Mouse (Mus musculus) midbrain, embryonic 15.5 days (tissue): ENCODE results near the gene Trim31. TPM values are rescaled to one million over a fixed set of nuclear protein-coding genes. Genes with fewer than 3 reads are reported as not detected.

Source experiments
- ATAC-seq: fragments of 200-750 bp; cut with Nextera tagmentation; replicated peaks from 2 replicates; pipeline ENCODE4 v1.8.0; 2017; ENCODE audit warnings: moderate TSS enrichment
- H3K27ac ChIP-seq: fragments of 300-500 bp; sonication (generic); 2 replicates; pipeline ENCODE4 v1.5.1; 2015; ENCODE audit warnings: mild to moderate bottlenecking, inconsistent platforms
- H3K27me3 ChIP-seq: fragments of 300-500 bp; sonication (generic); replicated peaks from 2 replicates; pipeline ENCODE4 v1.6.1; 2015; ENCODE audit warnings: inconsistent platforms
- H3K36me3 ChIP-seq: fragments of 300-500 bp; sonication (generic); replicated peaks from 2 replicates; pipeline ENCODE4 v1.6.1; 2015; ENCODE audit warnings: inconsistent platforms
- H3K4me1 ChIP-seq: fragments of 300-500 bp; sonication (generic); 2 replicates; pipeline ENCODE4 v1.6.1; 2015; ENCODE audit warnings: inconsistent platforms
- H3K4me2 ChIP-seq: fragments of 300-500 bp; sonication (generic); 2 replicates; pipeline ENCODE4 v1.6.1; 2015; ENCODE audit warnings: inconsistent platforms, mild to moderate bottlenecking, moderate library complexity
- H3K4me3 ChIP-seq: fragments of 300-500 bp; sonication (generic); 2 replicates; pipeline ENCODE4 v1.5.1; 2015; ENCODE audit warnings: mild to moderate bottlenecking, inconsistent platforms
- H3K9ac ChIP-seq: fragments of 300-500 bp; sonication (generic); 2 replicates; pipeline ENCODE4 v1.6.1; 2015; ENCODE audit warnings: mild to moderate bottlenecking, inconsistent platforms
- H3K9me3 ChIP-seq: fragments of 300-500 bp; sonication (generic); 2 replicates; pipeline ENCODE4 v1.6.1; 2016; ENCODE audit warnings: inconsistent platforms
- WGBS: fragments of 180-500 bp; shearing (Covaris S2); methylation state at CpG from one replicate; pipeline ENCODE4 v1.1.7; 2015; ENCODE audit warnings: mixed read lengths; 5-methylcytosine and 5-hydroxymethylcytosine counted together
- polyA plus RNA-seq: library from polyadenylated mRNA; unstranded; fragments of >200 nt; fragmentation: Nextera tagmentation; extraction: Ambion mirVana; gene quantifications from 2 replicates; pipeline ENCODE4 v1.2.1, GENCODE M21; 2015

Trim31 gene
- polyA plus RNA-seq, 1 experiment from 2014 or later = not detected

GRCm38 (mm10) chr17:36900691-36901090 lies 2.8 kb downstream of the Trim31 start:
- Histone ChIP-seq H3K36me3 (no peaks in the 10 kb centered on the region), H3K9me3 (no peaks in the 10 kb centered on the region), H3K9ac (no peak overlapping the region), H3K27me3 (no peaks in the 10 kb centered on the region), H3K27ac (no peak overlapping the region), H3K4me3 (no peak overlapping the region), H3K4me1 (no peaks in the 10 kb centered on the region), H3K4me2 (no peak overlapping the region)
- 46% methylated on average over 1 of the region's 1 CpGs for WGBS
- ATAC-seq = no peak

- H3K4me2 ChIP-seq = no peak overlapping the region
- 76% methylated on average over 3 of the region's 3 CpGs for WGBS
- no peaks in the 10 kb centered on the region for H3K36me3 ChIP-seq
- H3K4me3 ChIP-seq = no peak overlapping the region
- H3K27me3 ChIP-seq = no peaks in the 10 kb centered on the region
- H3K9ac ChIP-seq = no peak overlapping the region
- H3K9me3 ChIP-seq = no peaks in the 10 kb centered on the region
- ATAC-seq = no peak
- no peak overlapping the region for H3K27ac ChIP-seq
- no peaks in the 10 kb centered on the region for H3K4me1 ChIP-seq
Measured at GRCm38 (mm10) chr17:36903651-36904050, 5.7 kb downstream of the Trim31 start.

- no peak for ATAC-seq
- Histone ChIP-seq H3K27ac (no peak overlapping the region), H3K36me3 (no peaks in the 10 kb centered on the region), H3K4me1 (no peaks in the 10 kb centered on the region), H3K9me3 (no peaks in the 10 kb centered on the region), H3K4me2 (no peak overlapping the region), H3K4me3 (no peak overlapping the region), H3K9ac (no peak overlapping the region), H3K27me3 (no peaks in the 10 kb centered on the region)
- WGBS = 39% methylated on average over 1 of the region's 1 CpGs
Measured at GRCm38 (mm10) chr17:36908235-36908634, 10.3 kb downstream of the Trim31 start.

- H3K4me2 ChIP-seq = no peak overlapping the region
- H3K4me3 ChIP-seq = no peak overlapping the region
- no peaks in the 10 kb centered on the region for H3K9me3 ChIP-seq
- H3K9ac ChIP-seq = no peak overlapping the region
- no peak for ATAC-seq
- H3K27me3 ChIP-seq = no peaks in the 10 kb centered on the region
- H3K27ac ChIP-seq = no peak overlapping the region
- no peaks in the 10 kb centered on the region for H3K4me1 ChIP-seq
- no peaks in the 10 kb centered on the region for H3K36me3 ChIP-seq
- WGBS = 55% methylated on average over 4 of the region's 4 CpGs
Measured at GRCm38 (mm10) chr17:36909802-36910201, 11.9 kb downstream of the Trim31 start.

GRCm38 (mm10) chr17:36912031-36912430 lies 14.1 kb downstream of the Trim31 start:
- no peak for ATAC-seq
- no peak overlapping the region for H3K27ac ChIP-seq
- H3K36me3 ChIP-seq = no peaks in the 10 kb centered on the region
- 72% methylated on average over 2 of the region's 2 CpGs for WGBS
- no peaks in the 10 kb centered on the region for H3K27me3 ChIP-seq
- H3K9me3 ChIP-seq = no peaks in the 10 kb centered on the region
- H3K4me3 ChIP-seq = no peak overlapping the region
- no peaks in the 10 kb centered on the region for H3K4me1 ChIP-seq
- no peak overlapping the region for H3K9ac ChIP-seq
- no peak overlapping the region for H3K4me2 ChIP-seq

GRCm38 (mm10) chr17:36914108-36914507 lies 16.2 kb downstream of the Trim31 start:
- Histone ChIP-seq H3K27me3 (no peaks in the 10 kb centered on the region), H3K9ac (no peak overlapping the region), H3K4me3 (no peak overlapping the region), H3K36me3 (no peaks in the 10 kb centered on the region), H3K27ac (no peak overlapping the region), H3K4me1 (no peaks in the 10 kb centered on the region), H3K9me3 (no peaks in the 10 kb centered on the region), H3K4me2 (no peak overlapping the region)
- 2% methylated on average over 2 of the region's 2 CpGs for WGBS
- no peak for ATAC-seq

GRCm38 (mm10) chr17:36915076-36915475 lies 17.2 kb downstream of the Trim31 start:
- WGBS = 14% methylated on average over 9 of the region's 9 CpGs
- no peaks in the 10 kb centered on the region for H3K36me3 ChIP-seq
- H3K4me2 ChIP-seq = no peak overlapping the region
- no peaks in the 10 kb centered on the region for H3K4me1 ChIP-seq
- H3K9ac ChIP-seq = no peak overlapping the region
- H3K27me3 ChIP-seq = no peaks in the 10 kb centered on the region
- ATAC-seq = peak; percentile 11; the same call in 1 of the 2 replicates
- no peak overlapping the region for H3K4me3 ChIP-seq
- H3K9me3 ChIP-seq = no peaks in the 10 kb centered on the region
- no peak overlapping the region for H3K27ac ChIP-seq

GRCm38 (mm10) chr17:36920239-36920638 lies 22.3 kb downstream of the Trim31 start:
- no peak overlapping the region for H3K27ac ChIP-seq
- WGBS = 56% methylated on average over 15 of the region's 15 CpGs
- no peak overlapping the region for H3K4me3 ChIP-seq
- H3K4me1 ChIP-seq = no peaks in the 10 kb centered on the region
- H3K9me3 ChIP-seq = no peaks in the 10 kb centered on the region
- no peak overlapping the region for H3K4me2 ChIP-seq
- H3K36me3 ChIP-seq = no peaks in the 10 kb centered on the region
- no peak for ATAC-seq
- H3K27me3 ChIP-seq = no peaks in the 10 kb centered on the region
- no peak overlapping the region for H3K9ac ChIP-seq

GRCm38 (mm10) chr17:36922715-36923114 lies 24.8 kb downstream of the Trim31 start:
- H3K27ac ChIP-seq = no peak overlapping the region
- no peak overlapping the region for H3K9ac ChIP-seq

GRCm38 (mm10) chr17:36923491-36923890 lies 25.6 kb downstream of the Trim31 start:
- H3K9me3 ChIP-seq = no peaks in the 10 kb centered on the region
- no peak for ATAC-seq
- H3K36me3 ChIP-seq = no peaks in the 10 kb centered on the region
- no peak overlapping the region for H3K4me2 ChIP-seq
- H3K4me3 ChIP-seq = no peak overlapping the region
- 56% methylated on average over 4 of the region's 4 CpGs for WGBS
- no peaks in the 10 kb centered on the region for H3K4me1 ChIP-seq
- H3K27me3 ChIP-seq = no peaks in the 10 kb centered on the region
- no peak overlapping the region for H3K27ac ChIP-seq
- no peak overlapping the region for H3K9ac ChIP-seq

More at GRCm38 (mm10) chr17:36922715-36923114, 24.8 kb downstream of the Trim31 start:
- no peak for ATAC-seq
- WGBS = 84% methylated on average over 4 of the region's 4 CpGs
- no peaks in the 10 kb centered on the region for H3K9me3 ChIP-seq
- H3K4me1 ChIP-seq = no peaks in the 10 kb centered on the region
- no peaks in the 10 kb centered on the region for H3K36me3 ChIP-seq
- no peak overlapping the region for H3K4me3 ChIP-seq
- no peak overlapping the region for H3K4me2 ChIP-seq
- H3K27me3 ChIP-seq = no peaks in the 10 kb centered on the region

GRCm38 (mm10) chr17:36927496-36928120 lies 29.7 kb downstream of the Trim31 start:
- Histone ChIP-seq H3K27ac (no peak overlapping the region), H3K36me3 (no peaks in the 10 kb centered on the region), H3K9ac (no peak overlapping the region), H3K9me3 (no peaks in the 10 kb centered on the region), H3K4me3 (no peak overlapping the region), H3K4me1 (no peaks in the 10 kb centered on the region), H3K27me3 (no peaks in the 10 kb centered on the region), H3K4me2 (no peak overlapping the region)
- ATAC-seq = no peak
- WGBS = 71% methylated on average over 10 of the region's 10 CpGs

- no peak overlapping the region for H3K27ac ChIP-seq
- 81% methylated on average over 12 of the region's 12 CpGs for WGBS
- no peaks in the 10 kb centered on the region for H3K4me1 ChIP-seq
- H3K36me3 ChIP-seq = no peaks in the 10 kb centered on the region
- no peaks in the 10 kb centered on the region for H3K27me3 ChIP-seq
- H3K4me2 ChIP-seq = no peak overlapping the region
- no peak for ATAC-seq
- H3K4me3 ChIP-seq = no peak overlapping the region
- no peak overlapping the region for H3K9ac ChIP-seq
- no peaks in the 10 kb centered on the region for H3K9me3 ChIP-seq
Measured at GRCm38 (mm10) chr17:36929236-36929932, 31.5 kb downstream of the Trim31 start.

GRCm38 (mm10) chr17:36930233-36930632 lies 32.3 kb downstream of the Trim31 start:
- Histone ChIP-seq H3K4me3 (no peak overlapping the region), H3K27me3 (no peaks in the 10 kb centered on the region), H3K9ac (no peak overlapping the region), H3K27ac (no peak overlapping the region), H3K36me3 (no peaks in the 10 kb centered on the region), H3K4me2 (no peak overlapping the region), H3K4me1 (no peaks in the 10 kb centered on the region), H3K9me3 (no peaks in the 10 kb centered on the region)
- ATAC-seq = no peak
- 83% methylated on average over 6 of the region's 6 CpGs for WGBS
